Mouse (Mus musculus): ENCODE measurements around the gene Serpine3. TPM values are rescaled to one million over a fixed set of nuclear protein-coding genes. Genes with fewer than 3 reads are reported as not detected.

The Serpine3 gene
- polyA plus RNA-seq, 1 experiment from 2014 or later = not detected

DNA sequence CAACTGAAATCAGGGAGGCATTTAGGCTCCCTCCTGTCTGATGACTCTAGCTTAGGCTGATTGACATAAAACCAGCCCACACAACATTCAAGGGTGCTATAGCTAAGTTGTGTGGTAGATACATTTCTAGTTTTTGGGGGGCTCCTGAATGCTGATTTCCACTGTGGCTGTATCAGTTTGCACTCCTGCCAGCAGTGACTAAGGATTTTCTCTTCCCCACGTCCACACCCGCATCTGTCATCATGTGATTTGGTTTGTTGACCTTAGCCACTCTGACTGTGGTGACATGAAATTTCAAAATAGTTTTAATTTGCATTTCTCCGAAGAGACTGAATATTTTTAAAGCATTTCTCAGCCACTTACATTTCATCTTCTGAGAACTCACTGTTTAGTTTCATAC lies 6.0 kb upstream of the Serpine3 start:
- WGBS = 80% methylated on average over 3 of the region's 3 CpGs
- no peak overlapping the region for H3K27ac ChIP-seq
- no peaks in the 10 kb centered on the region for H3K27me3 ChIP-seq (ENCODE audit: insufficient read depth, poor library complexity, severe bottlenecking)
- no peaks in the 10 kb centered on the region for H3K4me1 ChIP-seq (replicated peaks)
- DNase-seq (ENCODE audit: low spot score) = no peak
- no peak overlapping the region for H3K4me3 ChIP-seq
- H3K36me3 ChIP-seq = no peaks in the 10 kb centered on the region
- no peaks in the 10 kb centered on the region for H3K9me3 ChIP-seq

DNA sequence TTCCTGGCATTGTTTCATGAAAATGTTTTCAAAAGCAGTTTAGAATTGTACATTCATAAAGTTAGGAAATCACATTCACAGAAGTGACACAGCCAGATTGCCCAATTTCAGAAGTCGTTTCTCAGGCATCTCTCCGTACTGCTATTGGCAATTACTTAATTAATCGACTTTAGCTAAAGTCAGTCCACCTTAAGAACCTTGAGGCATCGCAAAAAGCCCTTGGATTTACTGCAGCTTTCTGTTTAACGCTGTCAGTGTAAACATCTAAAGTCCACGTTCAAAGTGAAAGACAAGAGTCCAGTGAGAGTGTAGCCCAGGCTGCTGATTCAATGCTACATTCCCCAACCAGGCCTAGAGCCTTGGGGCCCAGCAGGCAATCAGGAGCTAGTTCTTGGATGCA lies 1.1 kb upstream of the Serpine3 start:
- Histone ChIP-seq H3K4me3 (no peak overlapping the region), H3K27ac (no peak overlapping the region), H3K9me3 (no peaks in the 10 kb centered on the region), H3K27me3 (ENCODE audit: insufficient read depth, poor library complexity, severe bottlenecking) (no peaks in the 10 kb centered on the region), H3K4me1 (replicated peaks) (peaks cover 5% of the 10 kb centered on the region), H3K36me3 (no peaks in the 10 kb centered on the region)
- WGBS = 86% methylated on average over 6 of the region's 6 CpGs
- DNase-seq (ENCODE audit: low spot score) = no peak

DNA sequence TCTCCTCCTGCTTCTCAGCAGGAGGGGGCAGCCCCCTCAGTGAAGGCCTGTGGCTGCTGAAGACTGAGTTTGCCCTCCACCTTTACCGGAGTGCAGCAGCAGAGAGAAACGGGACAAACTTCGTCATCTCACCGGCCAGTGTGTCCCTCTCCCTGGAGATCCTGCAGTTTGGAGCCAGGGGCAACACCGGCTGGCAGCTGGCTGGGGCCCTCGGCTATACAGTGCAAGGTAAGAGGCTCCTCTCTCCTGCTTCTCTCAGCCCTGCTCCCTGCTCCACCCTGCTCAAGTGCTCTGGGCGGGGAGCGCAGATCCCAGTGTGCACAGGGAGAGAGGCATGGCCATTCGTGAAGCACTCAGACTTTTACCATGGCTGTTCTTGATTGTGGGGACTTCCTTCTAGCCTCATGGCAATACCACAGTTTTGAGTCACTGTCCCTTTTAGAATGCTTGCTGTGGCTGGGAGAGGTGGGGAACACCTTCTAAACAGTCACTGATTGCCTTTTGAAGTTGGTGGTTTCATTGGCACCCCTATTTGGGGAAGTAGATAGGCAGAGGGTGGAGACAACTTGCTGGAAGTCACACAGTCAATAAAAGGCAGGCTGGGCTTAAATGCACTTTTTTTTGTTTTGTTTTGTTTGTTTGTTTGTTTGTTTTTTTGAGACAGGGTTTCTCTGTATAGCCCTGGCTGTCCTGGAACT lies 1.7 kb downstream of the Serpine3 start:
- 50% methylated on average over 9 of the region's 9 CpGs for WGBS
- Histone ChIP-seq H3K4me3 (no peak overlapping the region), H3K27me3 (ENCODE audit: insufficient read depth, poor library complexity, severe bottlenecking) (no peaks in the 10 kb centered on the region), H3K4me1 (replicated peaks) (peaks cover 5% of the 10 kb centered on the region), H3K36me3 (no peaks in the 10 kb centered on the region), H3K27ac (no peak overlapping the region), H3K9me3 (no peaks in the 10 kb centered on the region)
- no peak for DNase-seq (ENCODE audit: low spot score)

DNA sequence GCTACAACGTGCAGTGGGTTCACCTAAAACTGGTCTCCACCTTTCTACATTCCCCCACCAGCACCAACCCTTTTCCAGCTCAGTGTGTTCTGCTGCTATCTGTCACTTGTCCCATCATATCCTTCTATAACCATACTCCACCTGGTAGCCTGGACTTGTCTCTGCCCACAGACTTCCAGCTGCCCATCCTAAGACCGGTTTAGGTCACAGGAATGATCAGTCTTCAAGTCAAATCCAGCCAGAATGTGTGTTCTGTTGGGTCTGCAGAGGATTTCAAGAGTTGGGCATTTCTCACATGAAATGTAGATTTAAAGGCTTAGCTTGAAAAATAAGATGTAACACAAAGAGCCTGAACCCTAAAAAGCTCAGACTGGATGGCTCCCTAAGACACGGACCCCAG lies 10.2 kb downstream of the Serpine3 start:
- Histone ChIP-seq H3K4me3 (no peak overlapping the region), H3K36me3 (no peaks in the 10 kb centered on the region), H3K27ac (no peak overlapping the region), H3K4me1 (replicated peaks) (no peaks in the 10 kb centered on the region), H3K9me3 (no peaks in the 10 kb centered on the region), H3K27me3 (ENCODE audit: insufficient read depth, poor library complexity, severe bottlenecking) (no peaks in the 10 kb centered on the region)
- DNase-seq (ENCODE audit: low spot score) = no peak
- WGBS = 89% methylated on average over 3 of the region's 3 CpGs

DNA sequence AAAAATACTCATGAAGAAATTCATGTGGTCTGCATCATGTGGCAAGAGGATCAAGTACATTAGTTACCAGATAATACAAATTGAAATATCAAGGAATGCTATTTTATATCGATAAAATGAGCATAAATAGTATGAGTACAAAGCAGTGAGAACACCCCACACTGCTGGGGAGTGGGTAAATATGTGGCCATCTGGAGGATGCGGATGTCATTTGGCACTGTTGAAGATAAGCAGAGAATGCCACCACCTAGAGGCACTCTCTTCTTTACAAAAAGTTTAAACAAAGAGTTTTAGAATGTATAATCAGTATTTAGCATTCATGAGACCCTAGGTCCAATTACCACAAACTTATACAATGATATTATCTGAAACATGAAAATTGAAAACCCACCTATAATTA lies 54.7 kb downstream of the Serpine3 start:
- Histone ChIP-seq H3K4me1 (replicated peaks) (no peaks in the 10 kb centered on the region), H3K27me3 (ENCODE audit: insufficient read depth, poor library complexity, severe bottlenecking) (no peaks in the 10 kb centered on the region), H3K4me3 (no peak overlapping the region), H3K9me3 (no peaks in the 10 kb centered on the region), H3K36me3 (peaks cover 31% of the 10 kb centered on the region), H3K27ac (no peak overlapping the region)
- DNase-seq (ENCODE audit: low spot score) = no peak
- WGBS = 91% methylated on average over 2 of the region's 2 CpGs

DNA sequence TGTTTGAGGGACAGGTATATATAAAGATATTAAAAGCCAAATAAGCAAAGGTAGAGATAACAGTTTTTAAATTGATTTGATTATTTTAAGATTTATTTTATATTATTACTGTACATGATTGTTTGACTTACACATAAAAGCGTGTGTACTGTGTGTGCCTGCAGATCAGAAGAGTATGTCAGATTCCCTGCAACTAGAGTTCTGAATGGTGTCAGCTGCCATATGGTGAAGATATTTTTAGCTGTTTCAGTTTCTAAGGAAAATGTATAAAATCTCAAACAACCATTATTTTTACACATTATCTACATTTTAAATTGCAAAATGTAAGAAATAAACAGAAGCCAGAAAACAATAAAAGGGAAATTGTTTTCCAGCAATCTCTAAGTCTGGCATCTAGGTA lies 58.2 kb downstream of the Serpine3 start:
- WGBS = 97% methylated on average over 1 of the region's 1 CpGs
- Histone ChIP-seq H3K4me1 (replicated peaks) (no peaks in the 10 kb centered on the region), H3K9me3 (no peaks in the 10 kb centered on the region)

DNA sequence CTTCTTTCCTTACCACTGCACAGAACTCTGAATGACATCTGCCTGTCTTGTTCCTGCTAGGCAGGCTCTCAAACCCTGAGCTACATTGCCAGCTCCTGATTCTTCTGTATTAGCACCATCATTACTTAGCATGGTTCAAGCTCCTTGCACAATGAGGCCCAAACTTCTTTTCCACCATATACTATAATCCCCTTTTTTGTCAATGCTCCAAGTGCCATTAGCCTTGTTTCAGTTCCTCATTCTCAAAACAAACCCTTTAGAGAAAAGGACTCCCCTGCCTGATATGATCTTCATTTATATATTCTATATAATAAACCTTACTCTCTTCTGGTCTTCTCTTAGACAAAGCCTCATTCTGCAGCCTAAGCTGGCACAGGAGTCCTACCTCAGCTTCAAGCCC lies 61.1 kb downstream of the Serpine3 start:
- H3K4me1 ChIP-seq (replicated peaks) = no peaks in the 10 kb centered on the region
- H3K9me3 ChIP-seq = no peaks in the 10 kb centered on the region
- no peak overlapping the region for H3K27ac ChIP-seq
- peaks cover 6% of the 10 kb centered on the region; the same call in 1 of the 2 replicates for H3K36me3 ChIP-seq
- no peak overlapping the region for H3K4me3 ChIP-seq
- H3K27me3 ChIP-seq (ENCODE audit: insufficient read depth, poor library complexity, severe bottlenecking) = no peaks in the 10 kb centered on the region
- DNase-seq (ENCODE audit: low spot score) = no peak

More for the DNA sequence above, 58.2 kb downstream of the Serpine3 start:
- H3K27ac ChIP-seq = no peak overlapping the region
- peaks cover 6% of the 10 kb centered on the region; the same call in 1 of the 2 replicates for H3K36me3 ChIP-seq
- no peaks in the 10 kb centered on the region for H3K27me3 ChIP-seq (ENCODE audit: insufficient read depth, poor library complexity, severe bottlenecking)
- no peak overlapping the region for H3K4me3 ChIP-seq
- no peak for DNase-seq (ENCODE audit: low spot score)

DNA sequence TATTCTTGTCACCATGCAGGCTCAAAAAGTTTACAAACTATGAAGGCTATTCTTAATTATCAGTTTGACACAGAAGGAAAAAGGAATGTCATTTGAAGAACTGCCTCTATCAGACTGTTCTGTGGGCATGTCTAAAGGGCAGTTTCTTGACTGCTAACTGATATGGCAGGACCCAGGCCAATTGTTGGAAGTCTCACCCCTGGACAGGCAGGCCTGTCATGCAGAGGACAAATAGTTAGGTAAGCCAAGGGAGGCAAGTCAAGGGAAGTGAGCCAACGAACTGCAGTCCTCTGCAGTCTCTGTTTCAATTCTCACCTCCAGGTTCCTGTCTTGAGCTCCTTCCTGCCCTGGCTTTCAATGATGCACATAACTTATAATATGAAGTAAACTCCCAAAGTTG lies 68.4 kb downstream of the Serpine3 start:
- DNase-seq (ENCODE audit: low spot score) = no peak
- Histone ChIP-seq H3K4me3 (no peak overlapping the region), H3K4me1 (replicated peaks) (no peaks in the 10 kb centered on the region), H3K36me3 (peaks cover 46% of the 10 kb centered on the region), H3K27me3 (ENCODE audit: insufficient read depth, poor library complexity, severe bottlenecking) (no peaks in the 10 kb centered on the region), H3K9me3 (no peaks in the 10 kb centered on the region), H3K27ac (no peak overlapping the region)
- whole genome bisulfite sequencing = 77% methylated on average over 1 of the region's 1 CpGs

DNA sequence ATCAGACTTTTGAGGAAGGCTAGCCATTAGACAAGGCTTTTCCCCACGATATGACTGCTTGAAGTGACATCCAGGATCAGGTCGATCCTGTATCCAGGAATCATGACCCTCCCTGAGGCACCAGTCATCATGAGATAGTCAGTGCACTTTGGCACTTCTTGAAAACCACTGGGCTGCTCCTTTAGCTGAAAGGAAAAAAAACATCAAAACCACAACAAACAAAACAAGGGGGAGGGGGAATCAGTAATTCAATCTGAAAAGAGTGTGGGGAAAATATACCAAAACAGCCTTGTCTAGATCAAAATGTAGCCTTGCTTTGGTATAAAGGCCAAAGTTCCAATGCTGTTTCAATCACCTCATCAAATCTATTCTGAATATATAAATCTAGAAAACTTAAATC lies 70.2 kb downstream of the Serpine3 start:
- H3K27ac ChIP-seq = no peak overlapping the region
- H3K27me3 ChIP-seq (ENCODE audit: insufficient read depth, poor library complexity, severe bottlenecking) = no peaks in the 10 kb centered on the region
- WGBS = 85% methylated on average over 2 of the region's 2 CpGs
- no peak overlapping the region for H3K4me3 ChIP-seq
- DNase-seq (ENCODE audit: low spot score) = no peak
- peaks cover 53% of the 10 kb centered on the region for H3K36me3 ChIP-seq
- no peaks in the 10 kb centered on the region for H3K4me1 ChIP-seq (replicated peaks)
- no peaks in the 10 kb centered on the region for H3K9me3 ChIP-seq

DNA sequence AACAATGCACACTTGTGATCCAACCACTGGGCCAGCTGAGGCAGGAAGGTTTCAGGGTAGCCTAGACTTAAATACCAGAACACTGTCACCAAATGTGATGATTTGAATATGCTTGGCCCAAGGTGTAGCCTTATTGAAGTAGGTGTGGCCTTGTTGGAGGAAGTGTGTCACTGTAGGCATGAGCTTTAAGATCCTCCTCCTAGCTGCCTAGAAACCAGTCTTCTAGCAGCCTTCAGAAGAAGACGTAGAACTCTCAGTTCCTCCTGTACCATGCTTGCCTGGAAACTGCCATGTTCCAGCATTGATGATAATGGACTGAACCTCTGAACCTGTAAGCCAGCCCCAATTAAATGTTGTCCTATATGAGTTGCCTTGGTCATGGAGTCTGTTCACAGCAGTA lies 72.2 kb downstream of the Serpine3 start:
- no peaks in the 10 kb centered on the region for H3K9me3 ChIP-seq
- H3K27me3 ChIP-seq (ENCODE audit: insufficient read depth, poor library complexity, severe bottlenecking) = no peaks in the 10 kb centered on the region
- peaks cover 59% of the 10 kb centered on the region for H3K36me3 ChIP-seq
- no peak overlapping the region for H3K4me3 ChIP-seq
- 98% methylated on average over 1 of the region's 1 CpGs for WGBS
- DNase-seq (ENCODE audit: low spot score) = no peak
- no peaks in the 10 kb centered on the region for H3K4me1 ChIP-seq (replicated peaks)
- no peak overlapping the region for H3K27ac ChIP-seq

Other genes starting within 250 kb of the Serpine3 start
- 0.09 TPM in 1 of 2 replicates, not detected in the other for gene Gucy1b2, start 207.4 kb upstream of the Serpine3 start, polyA plus RNA-seq (2016; fragmentation: Nextera tagmentation; extraction: Ambion mirVana)
- gene Fam124a, start 107.9 kb upstream of the Serpine3 start, polyA plus RNA-seq (2016; fragmentation: Nextera tagmentation; extraction: Ambion mirVana) = 2.4 and 5.8 TPM in 2 replicates
- not detected in 2 replicates for gene Gm4131, start 96.7 kb upstream of the Serpine3 start, polyA plus RNA-seq (2016; fragmentation: Nextera tagmentation; extraction: Ambion mirVana)
- 17.7 and 20.5 TPM in 2 replicates for gene Ints6, start 97.5 kb downstream of the Serpine3 start, polyA plus RNA-seq (2016; fragmentation: Nextera tagmentation; extraction: Ambion mirVana)
- gene Wdfy2, start 174.0 kb downstream of the Serpine3 start, polyA plus RNA-seq (2016; fragmentation: Nextera tagmentation; extraction: Ambion mirVana) = 12.9 and 14.2 TPM in 2 replicates

Measured in hindbrain, embryonic 10.5 days (tissue).